Mouse (Mus musculus): ENCODE results near the gene Dnah7c.
"Not testable (repeated sequence)": the region's sequence is repeated elsewhere in the genome, so short reads cannot be mapped to it uniquely, and the experiment has no call there.

Dnah7c gene

DNA sequence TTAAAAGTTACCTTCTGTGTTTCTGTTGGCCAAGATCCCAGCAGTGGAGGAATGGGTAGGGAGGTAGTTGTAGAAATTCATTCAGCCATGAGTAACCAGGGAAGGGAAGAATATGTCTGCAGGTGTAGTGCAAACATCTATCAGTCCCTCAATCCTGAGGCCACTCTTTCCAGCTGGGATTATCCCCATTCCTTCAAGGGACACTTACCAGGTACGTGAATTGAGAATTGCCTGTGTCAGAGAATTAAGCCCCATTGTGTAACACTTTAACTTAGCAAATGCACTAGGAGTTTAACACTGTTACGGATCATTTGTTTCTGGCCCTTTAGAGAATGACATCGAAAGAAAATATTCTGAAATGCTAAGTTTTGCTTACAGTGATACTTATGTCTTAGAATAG is 304.3 kb downstream of the Dnah7c start:
- not testable (repeated sequence) for DNase-seq (ENCODE audit: low read depth, low spot score)

DNA sequence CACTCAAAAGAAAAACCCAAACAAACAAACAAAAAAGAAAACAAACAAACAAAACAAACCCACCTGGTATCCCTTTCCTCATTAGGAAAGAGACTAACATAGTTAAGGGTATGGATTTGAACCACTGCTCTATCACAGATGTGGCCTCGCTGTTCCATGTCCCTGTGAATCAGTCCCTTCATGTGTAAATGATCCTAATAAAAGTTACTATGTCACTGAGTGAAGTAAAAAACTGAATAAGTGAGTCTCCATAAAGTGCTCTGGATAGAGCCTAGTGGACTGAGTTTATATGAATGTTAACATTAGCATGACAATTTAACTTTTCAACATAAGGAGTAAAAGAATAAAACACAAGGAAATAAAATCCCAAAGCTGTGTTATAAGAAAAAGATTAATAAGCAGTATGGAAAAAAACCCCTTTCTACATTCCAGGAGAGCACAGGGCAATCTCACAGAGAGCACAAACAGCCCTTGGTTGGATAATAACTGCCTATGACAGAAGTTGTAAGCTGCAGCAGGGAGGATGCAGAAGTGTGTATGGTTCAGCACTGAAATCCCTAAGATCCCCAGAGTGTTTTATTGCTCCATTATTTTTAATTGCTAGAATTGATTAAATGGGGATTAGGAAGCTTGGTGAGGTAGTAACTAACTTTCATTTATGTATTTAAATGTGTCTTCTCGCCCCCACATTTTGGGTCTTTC is 308.2 kb downstream of the Dnah7c start:
- DNase-seq (ENCODE audit: low read depth, low spot score) = not testable (repeated sequence)

- not testable (repeated sequence) for DNase-seq (ENCODE audit: low read depth, low spot score)
Observed at GRCm38 (mm10) chr1:46734455-46734854, 309.1 kb downstream of the Dnah7c start.

DNA sequence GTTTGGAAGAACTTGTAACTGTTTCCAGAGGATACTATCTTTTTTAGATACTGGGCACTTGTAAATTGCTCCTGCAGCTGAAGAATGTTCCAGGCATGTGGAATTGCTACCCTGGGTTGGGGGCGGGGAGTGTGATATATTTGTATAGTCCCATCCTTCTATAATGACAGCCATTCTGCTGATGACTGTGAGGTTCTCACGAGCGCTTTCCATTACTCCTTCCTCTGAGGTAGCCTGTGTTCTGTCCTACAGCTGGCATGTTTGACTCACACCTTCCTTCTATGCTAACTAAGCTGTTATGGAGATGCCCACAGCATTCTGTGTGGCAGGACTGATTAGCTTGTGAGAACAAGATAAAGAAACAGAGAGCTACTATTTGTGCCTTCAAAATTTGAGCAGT is 339.2 kb downstream of the Dnah7c start:
- not testable (repeated sequence) for DNase-seq (ENCODE audit: low read depth, low spot score)

- DNase-seq (ENCODE audit: low read depth, low spot score) = peak; percentile 21
Observed at GRCm38 (mm10) chr1:46769318-46769717, 343.9 kb downstream of the Dnah7c start.

GRCm38 (mm10) chr1:46770077-46770695 is 344.8 kb downstream of the Dnah7c start:
- DNase-seq (ENCODE audit: low read depth, low spot score) = not testable (repeated sequence)

DNA sequence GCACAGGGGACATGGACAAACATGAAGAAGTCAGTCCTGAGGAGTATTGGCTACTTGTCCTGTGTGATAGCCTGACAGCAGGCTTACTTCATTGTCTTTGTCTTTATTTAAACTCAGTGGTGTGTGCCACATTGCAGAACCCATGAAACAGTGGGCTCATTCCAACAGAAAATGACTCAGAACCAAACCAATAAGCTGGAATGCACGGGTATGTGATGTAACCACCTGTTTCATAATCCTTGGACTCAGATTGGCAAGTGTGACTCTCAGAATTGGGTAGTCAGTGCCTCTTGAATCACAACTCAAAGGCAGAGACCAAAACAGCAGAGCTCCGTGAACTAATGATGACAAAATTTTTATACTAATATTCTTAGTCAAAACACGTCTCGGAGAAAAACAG is 356.8 kb downstream of the Dnah7c start:
- not testable (repeated sequence) for DNase-seq (ENCODE audit: low read depth, low spot score)

GRCm38 (mm10) chr1:46805074-46805473 is 379.7 kb downstream of the Dnah7c start:
- no peak for DNase-seq (ENCODE audit: low read depth, low spot score)

GRCm38 (mm10) chr1:46808630-46809029 is 383.2 kb downstream of the Dnah7c start:
- not testable (repeated sequence) for DNase-seq (ENCODE audit: low read depth, low spot score)

GRCm38 (mm10) chr1:46817934-46818333 is 392.5 kb downstream of the Dnah7c start:
- no peak for DNase-seq (ENCODE audit: low read depth, low spot score)

DNA sequence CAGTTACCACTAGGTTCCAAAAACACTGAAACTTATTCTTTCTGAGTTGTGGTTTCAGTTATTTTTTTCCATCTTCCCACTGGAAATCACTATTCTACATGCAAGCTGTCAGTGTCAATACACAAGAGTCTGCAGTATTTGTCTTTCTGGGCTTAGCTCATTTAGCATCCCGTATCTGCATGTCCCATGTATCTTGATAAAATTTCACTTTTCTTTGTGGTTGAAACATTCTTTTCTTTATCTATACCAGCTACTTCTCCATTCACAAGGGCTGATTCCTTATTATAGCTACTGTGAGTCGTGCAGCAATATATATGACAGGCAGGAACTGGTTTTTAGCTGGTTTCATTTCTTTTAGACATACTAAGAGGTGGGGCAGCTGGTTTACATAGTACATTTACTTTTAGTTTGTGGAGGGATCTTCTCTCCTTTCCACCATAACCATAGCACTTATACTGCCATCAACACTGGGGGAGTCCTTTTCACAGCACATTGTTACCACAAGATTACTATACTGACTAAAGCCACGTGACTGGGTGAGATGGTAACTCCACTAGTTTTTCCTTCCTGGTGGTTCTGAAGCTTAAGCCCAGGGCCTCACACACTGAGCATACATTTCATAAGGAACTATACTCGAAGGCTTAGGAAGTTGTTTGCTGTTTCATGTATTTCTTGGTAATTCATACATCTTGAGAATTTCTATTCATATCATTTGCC is 397.0 kb downstream of the Dnah7c start:
- no peak for DNase-seq (ENCODE audit: low read depth, low spot score)

- DNase-seq (ENCODE audit: low read depth, low spot score) = no peak
Observed at GRCm38 (mm10) chr1:46830066-46830843, 404.9 kb downstream of the Dnah7c start.

GRCm38 (mm10) chr1:46831927-46832326 is 406.5 kb downstream of the Dnah7c start:
- no peak for DNase-seq (ENCODE audit: low read depth, low spot score)

GRCm38 (mm10) chr1:46843406-46843805 is 418.0 kb downstream of the Dnah7c start:
- DNase-seq (ENCODE audit: low read depth, low spot score) = no peak

DNA sequence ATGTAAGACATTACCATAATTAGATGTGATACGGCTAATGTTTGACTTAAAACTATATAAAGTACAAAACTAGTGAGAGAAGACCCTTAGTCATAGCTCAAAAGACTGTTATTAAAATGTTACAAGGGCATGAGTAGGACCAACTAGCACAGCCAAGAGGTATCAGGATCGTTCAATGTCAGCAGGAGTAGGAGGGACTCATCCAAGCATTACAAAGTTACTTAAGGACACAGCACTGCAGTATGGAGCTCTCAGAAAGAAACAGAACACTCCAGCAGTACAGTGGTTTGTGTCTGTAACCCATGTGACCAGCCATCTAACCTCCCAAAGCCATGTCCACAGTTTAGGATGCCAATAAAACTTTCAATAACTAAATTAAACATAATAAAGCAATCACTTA is 418.9 kb downstream of the Dnah7c start:
- no peak for DNase-seq (ENCODE audit: low read depth, low spot score)

DNA sequence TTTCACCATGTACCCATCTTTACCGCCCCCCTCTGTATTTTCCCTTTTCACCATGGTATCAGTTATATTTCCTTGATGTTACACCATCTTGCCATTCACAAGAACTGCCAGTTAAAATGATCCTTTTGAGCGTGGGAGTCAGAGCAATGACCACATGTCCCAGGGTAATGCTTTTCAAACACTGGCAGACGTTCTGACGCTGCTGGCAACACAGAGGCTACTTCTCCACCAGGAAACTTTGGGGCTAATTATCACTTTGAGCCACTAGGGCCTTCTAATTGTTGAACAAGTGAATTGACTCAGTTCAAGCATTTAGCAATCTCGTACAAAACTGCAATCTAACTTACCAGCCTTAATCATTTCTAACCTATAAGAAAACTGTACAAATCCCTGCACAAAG is 419.8 kb downstream of the Dnah7c start:
- DNase-seq (ENCODE audit: low read depth, low spot score) = no peak

- DNase-seq (ENCODE audit: low read depth, low spot score) = peak; percentile 85
Observed at GRCm38 (mm10) chr1:46849758-46850157, 424.4 kb downstream of the Dnah7c start.

DNA sequence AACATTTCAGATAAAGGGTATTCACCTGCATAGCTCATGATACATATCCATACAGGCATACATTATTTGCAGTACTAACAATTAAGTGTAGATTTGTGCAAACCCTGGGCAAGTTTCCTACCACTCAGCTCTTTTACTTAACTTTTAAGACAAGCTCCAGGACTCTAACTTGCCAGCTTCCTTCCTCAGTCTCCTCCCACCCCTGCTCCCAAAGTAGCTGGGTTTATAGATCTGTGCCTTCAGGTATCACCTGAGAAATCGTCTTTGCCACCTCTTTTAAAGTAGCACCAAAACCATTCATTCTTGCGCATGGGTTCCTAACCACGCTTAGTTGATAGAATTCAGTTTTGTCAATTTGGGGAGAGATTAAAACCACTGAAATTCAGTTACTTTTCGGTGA is 426.2 kb downstream of the Dnah7c start:
- no peak for DNase-seq (ENCODE audit: low read depth, low spot score)

- peak; percentile 21 for DNase-seq (ENCODE audit: low read depth, low spot score)
Observed at GRCm38 (mm10) chr1:46852216-46852599, 426.8 kb downstream of the Dnah7c start.

GRCm38 (mm10) chr1:46852600-46853272 is 427.3 kb downstream of the Dnah7c start:
- peak; percentile 81 for DNase-seq (ENCODE audit: low read depth, low spot score)

GRCm38 (mm10) chr1:46853317-46854035 is 428.1 kb downstream of the Dnah7c start:
- peak; percentile 95 for DNase-seq (ENCODE audit: low read depth, low spot score)

Measured in R1 (cell line).